Mouse (Mus musculus) ES-E14 (cell line): ENCODE results near the gene Col4a1. TPM values are rescaled to one million over a fixed set of nuclear protein-coding genes. Genes with fewer than 3 reads are reported as not detected.
A peak's percentile ranks its signal among the peaks of the same experiment; 100 is the strongest.

ENCODE experiments used
- DNase-seq: peaks from one replicate; pipeline ENCODE4 v3.0.0-alpha.2; 2013; ENCODE audit warnings: low read depth, low spot score
- H3K27ac ChIP-seq: 2 replicates; pipeline ENCODE4 v1.5.1; 2012; ENCODE audit warnings: low read depth, mild to moderate bottlenecking, low read length, moderate library complexity, mixed read lengths; ENCODE audit not compliant: poor library complexity, insufficient read depth, severe bottlenecking
- H3K36me3 ChIP-seq: 2 replicates; pipeline ENCODE4 v1.6.1; 2012; ENCODE audit warnings: mild to moderate bottlenecking, low read length, moderate library complexity, mixed read lengths; ENCODE audit not compliant: control insufficient read depth, poor library complexity, insufficient read depth, severe bottlenecking
- H3K4me1 ChIP-seq, 2 experiments: fragments of 150-350 bp in 1 of 2; sonication (generic) in 1 of 2; 2 replicates each; pipeline ENCODE4 v1.6.1; 2012; ENCODE audit warnings: low read length in 2 of 2, mild to moderate bottlenecking in 1 of 2, mixed read lengths in 1 of 2; ENCODE audit not compliant: control insufficient read depth in 2 of 2, insufficient read depth in 2 of 2, poor library complexity in 1 of 2
- H3K4me3 ChIP-seq, 2 experiments: fragments of 150-350 bp in 1 of 2; sonication (generic) in 1 of 2; 2 replicates each; pipeline ENCODE4 v1.5.1; 2012; ENCODE audit warnings: low read length in 2 of 2, low read depth in 1 of 2, mild to moderate bottlenecking in 1 of 2, mixed read lengths in 1 of 2; ENCODE audit not compliant: insufficient read depth in 1 of 2, poor library complexity in 1 of 2, severe bottlenecking in 1 of 2
- H3K9ac ChIP-seq: 2 replicates; pipeline ENCODE4 v1.6.1; 2012; ENCODE audit warnings: low read depth, mild to moderate bottlenecking, low read length, mixed read lengths; ENCODE audit not compliant: poor library complexity, insufficient read depth, severe bottlenecking
- H3K9me3 ChIP-seq: fragments of 150-350 bp; sonication (generic); 2 replicates; pipeline ENCODE4 v1.6.1; 2012; ENCODE audit warnings: low read depth, mild to moderate bottlenecking, low read length; ENCODE audit not compliant: control insufficient read depth, insufficient read depth
- CHD2 ChIP-seq: IDR thresholded peaks from 2 replicates; pipeline ENCODE4 v1.6.1; 2014; ENCODE audit warnings: mild to moderate bottlenecking, low read depth, low read length, inconsistent platforms
- HCFC1 ChIP-seq: IDR thresholded peaks from 2 replicates; pipeline ENCODE4 v1.6.1; 2012; ENCODE audit warnings: low read length, inconsistent platforms, borderline replicate concordance; ENCODE audit not compliant: insufficient read depth
- MAFK ChIP-seq: IDR thresholded peaks from 2 replicates; pipeline ENCODE4 v1.6.1; 2014; ENCODE audit warnings: mild to moderate bottlenecking, low read depth, low read length, inconsistent platforms; ENCODE audit not compliant: insufficient read depth
- ZC3H11A ChIP-seq: IDR thresholded peaks from 2 replicates; pipeline ENCODE4 v1.6.1; 2012; ENCODE audit warnings: low read depth, mild to moderate bottlenecking, inconsistent platforms, low read length, borderline replicate concordance
- ZNF384 ChIP-seq: IDR thresholded peaks from 2 replicates; pipeline ENCODE4 v1.6.1; 2012; ENCODE audit warnings: low read depth, low read length, inconsistent platforms
- in situ Hi-C, 2 experiments: fragments of 600-800 bp; cut with MboI; formaldehyde crosslinking; loops; one replicate each; pipeline ENCODE4 v1.15.1; 2025; ENCODE audit warnings: low sequenced_read_pairs in 2 of 2, inconsistent platforms in 1 of 2; ENCODE audit not compliant: unreplicated experiment in 2 of 2
- total RNA-seq: library from RNA; depleted of rRNA; stranded (reverse); fragments of 300-350 nt; gene quantifications from 2 replicates; pipeline ENCODE4 v1.2.3, GENCODE M21; 2012

Col4a1 gene
- total RNA-seq, 1 experiment, result 198 TPM

DNA sequence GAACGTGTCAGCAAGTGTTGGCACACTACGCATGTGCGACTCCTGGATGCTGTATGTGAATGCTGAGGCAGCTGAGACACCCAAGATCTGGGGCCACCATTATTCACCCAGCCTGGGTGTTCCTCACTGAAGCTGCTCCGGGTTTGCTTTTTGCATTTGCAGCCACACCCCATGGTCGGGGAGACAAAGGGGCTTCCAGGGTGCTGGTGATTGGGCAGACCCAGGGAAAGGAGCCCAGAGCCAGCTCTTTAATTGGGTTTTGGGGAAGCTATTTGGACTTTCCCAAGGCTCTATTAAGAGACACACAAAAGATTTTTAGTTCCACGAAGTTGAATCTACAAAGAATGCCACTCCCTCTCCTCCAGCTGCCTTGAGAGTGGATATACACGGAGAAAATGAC, 85.2 kb downstream of the Col4a1 start:
- no peaks in the 10 kb centered on the region for H3K9me3 ChIP-seq
- in situ Hi-C loops, result no loop called here
- TF ChIP-seq ZC3H11A, result no peak
- no peaks in the 10 kb centered on the region; the same call in 1 of the 2 replicates for H3K36me3 ChIP-seq
- no peak overlapping the region for H3K4me3 ChIP-seq
- DNase-seq, result peak; percentile 34
- no peaks in the 10 kb centered on the region; a peak in 1 of 4 replicates for H3K4me1 ChIP-seq
- H3K9ac ChIP-seq, result no peak overlapping the region
- no peak overlapping the region for H3K27ac ChIP-seq

DNA sequence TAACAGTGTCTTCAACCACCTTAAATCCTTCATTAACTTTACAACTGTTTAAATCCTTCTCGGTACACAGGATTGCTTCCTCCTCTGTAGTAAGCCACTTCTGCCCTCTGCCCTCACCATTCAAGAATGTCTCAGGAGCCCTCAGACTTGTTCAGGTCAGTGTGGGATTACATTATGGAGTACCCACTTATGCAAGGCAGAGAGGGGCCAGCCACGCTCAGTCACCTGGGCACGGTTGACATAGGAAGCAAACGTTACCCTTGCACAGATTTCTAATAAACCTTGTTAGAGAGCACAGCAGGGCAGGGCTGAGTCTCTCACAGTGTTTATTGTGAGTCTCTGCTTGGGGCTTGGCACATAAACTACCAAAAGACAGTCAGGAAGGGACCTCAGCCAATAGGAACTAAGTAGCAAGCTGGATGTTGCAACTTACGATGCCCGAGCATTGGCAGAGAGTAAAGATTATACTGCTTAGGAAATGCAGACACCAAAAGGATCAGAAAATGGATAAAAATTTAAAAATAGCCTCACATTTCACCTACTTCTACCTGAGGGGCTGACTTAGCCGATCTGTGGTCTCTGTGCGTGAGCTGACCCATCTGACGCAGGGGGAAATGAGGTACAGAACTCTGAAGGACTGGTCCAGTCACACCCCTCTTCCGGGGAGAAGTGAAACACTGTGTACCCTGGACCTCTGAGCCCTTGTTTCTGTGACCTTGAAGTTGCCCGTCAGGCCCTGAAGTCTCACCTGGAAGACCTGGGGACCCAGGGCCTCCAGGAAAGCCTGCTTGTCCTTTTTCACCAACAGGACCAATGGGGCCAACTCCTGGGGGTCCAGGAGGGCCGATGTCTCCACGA, 86.8 kb downstream of the Col4a1 start:
- Histone ChIP-seq H3K4me3 (no peak overlapping the region), H3K9me3 (no peaks in the 10 kb centered on the region), H3K4me1 (no peaks in the 10 kb centered on the region; a peak in 1 of 4 replicates), H3K36me3 (no peaks in the 10 kb centered on the region), H3K9ac (no peak overlapping the region), H3K27ac (no peak overlapping the region)
- in situ Hi-C loops, result no loop called here
- no peak for DNase-seq
- TF ChIP-seq ZNF384 (no peak), ZC3H11A (no peak), HCFC1 (no peak), MAFK (no peak), CHD2 (no peak)

DNA sequence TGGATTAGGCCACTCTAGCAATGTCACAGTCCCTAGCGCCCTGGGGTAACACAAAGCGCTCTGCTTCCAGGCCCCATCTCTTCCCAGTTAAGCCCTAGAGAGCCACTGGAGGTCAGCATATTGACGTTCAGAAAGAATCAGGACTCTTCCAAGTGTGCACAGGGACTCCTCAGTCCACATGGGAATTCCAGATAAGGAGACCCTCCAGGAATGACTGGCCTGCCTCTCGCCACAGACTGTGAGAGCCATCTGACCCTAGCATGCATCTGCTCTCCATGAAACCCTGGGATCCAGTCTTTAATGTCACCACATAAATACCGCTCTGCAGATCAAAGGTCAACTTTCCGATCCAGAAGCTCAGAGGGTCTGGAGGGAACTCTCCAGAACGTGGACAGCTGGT, 88.4 kb downstream of the Col4a1 start:
- Histone ChIP-seq H3K4me3 (no peak overlapping the region), H3K4me1 (no peaks in the 10 kb centered on the region; a peak in 1 of 4 replicates), H3K9me3 (no peaks in the 10 kb centered on the region), H3K36me3 (no peaks in the 10 kb centered on the region), H3K27ac (no peak overlapping the region), H3K9ac (no peak overlapping the region)
- no peak for DNase-seq
- in situ Hi-C loops, result no loop called here
- TF ChIP-seq MAFK (no peak), CHD2 (no peak), ZNF384 (no peak), HCFC1 (no peak), ZC3H11A (no peak)

DNA sequence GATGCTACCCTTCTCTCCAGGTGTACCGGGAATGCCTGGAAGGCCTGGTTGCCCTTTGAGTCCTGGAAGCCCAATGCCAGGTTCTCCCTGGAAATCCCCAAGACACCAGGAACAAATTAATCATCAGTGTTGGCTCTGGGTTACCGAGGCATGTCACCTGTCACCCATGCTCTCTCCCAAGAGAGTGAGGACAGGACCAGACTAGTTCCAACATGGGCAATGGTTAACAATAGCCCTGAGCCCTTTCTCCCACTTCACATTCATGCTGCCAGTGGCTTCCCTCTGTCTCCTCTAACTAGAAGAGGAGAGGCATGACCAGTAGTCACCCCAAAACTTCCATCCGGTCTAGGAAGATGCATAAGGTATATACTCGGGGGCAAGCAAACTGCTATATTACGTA, 91.3 kb downstream of the Col4a1 start:
- H3K36me3 ChIP-seq, result no peaks in the 10 kb centered on the region
- no peak for DNase-seq
- in situ Hi-C loops, result no loop called here

DNA sequence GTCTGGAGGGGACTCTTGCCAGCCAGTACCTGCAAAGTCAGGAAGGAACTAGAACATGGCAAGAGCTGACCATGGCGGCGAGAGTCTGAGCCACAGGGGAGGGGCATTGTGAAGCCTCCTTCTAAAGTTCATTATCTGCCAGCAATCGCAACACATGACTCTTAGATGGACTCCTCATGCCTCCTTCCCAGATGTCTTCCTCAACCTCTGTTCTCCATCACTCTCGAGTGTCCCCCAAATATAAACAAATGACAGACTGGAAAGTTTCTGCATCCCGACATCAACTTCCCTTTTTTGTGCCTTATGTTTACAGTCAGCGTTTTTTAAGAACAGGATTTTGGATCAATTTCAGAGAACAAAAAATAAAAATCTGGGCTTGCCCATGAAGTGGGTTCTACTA, 93.3 kb downstream of the Col4a1 start:
- Histone ChIP-seq H3K27ac (no peak overlapping the region), H3K4me1 (no peaks in the 10 kb centered on the region), H3K4me3 (no peak overlapping the region), H3K9ac (no peak overlapping the region), H3K36me3 (no peaks in the 10 kb centered on the region), H3K9me3 (no peaks in the 10 kb centered on the region)
- TF ChIP-seq CHD2, result no peak
- no peak for TF ChIP-seq MAFK
- TF ChIP-seq ZC3H11A, result no peak
- no peak for TF ChIP-seq HCFC1
- in situ Hi-C loops, result no loop called here
- DNase-seq, result no peak

More for the DNA sequence above, 91.3 kb downstream of the Col4a1 start:
- no peak overlapping the region for H3K4me3 ChIP-seq
- TF ChIP-seq HCFC1 (no peak), MAFK (no peak), ZC3H11A (no peak), CHD2 (no peak), ZNF384 (no peak)
- no peaks in the 10 kb centered on the region for H3K4me1 ChIP-seq
- H3K9me3 ChIP-seq, result no peaks in the 10 kb centered on the region
- H3K9ac ChIP-seq, result no peak overlapping the region
- H3K27ac ChIP-seq, result no peak overlapping the region
